Mouse (Mus musculus) brain, embryonic 14.5 days (tissue): ENCODE measurements at regions not wholly inside any gene's neighbourhood (a gene's known extent, or its start where the extent isn't known, plus 50 kb on each side); places are given as distances from the start of the nearest gene placed in this dataset.

Source experiments
- CTCF ChIP-seq: fragments of 200-500 bp; IDR thresholded peaks from 2 replicates; pipeline ENCODE4 v1.5.1; 2012; ENCODE audit warnings: inconsistent platforms, mild to moderate bottlenecking, moderate library complexity, borderline replicate concordance; ENCODE audit not compliant: insufficient read depth, insufficient read length; ENCODE audit errors: extremely low read depth
- POLR2A ChIP-seq: fragments of 200-500 bp; IDR thresholded peaks from 2 replicates; pipeline ENCODE4 v1.6.1; 2012; ENCODE audit warnings: mild to moderate bottlenecking, inconsistent platforms, borderline replicate concordance; ENCODE audit not compliant: poor library complexity, insufficient read depth, insufficient read length, severe bottlenecking; ENCODE audit errors: extremely low read depth

- TF ChIP-seq CTCF = no peak
- TF ChIP-seq POLR2A = no peak
Observed at GRCm38 (mm10) chr8:87234336-87234735, 238.1 kb downstream of the Cbln1 start.
